Mouse (Mus musculus): ENCODE measurements around the gene C5ar1. TPM values are rescaled to one million over a fixed set of nuclear protein-coding genes. Genes with fewer than 3 reads are reported as not detected.

C5ar1 gene
- polyA plus RNA-seq, 1 experiment, result not detected

DNA sequence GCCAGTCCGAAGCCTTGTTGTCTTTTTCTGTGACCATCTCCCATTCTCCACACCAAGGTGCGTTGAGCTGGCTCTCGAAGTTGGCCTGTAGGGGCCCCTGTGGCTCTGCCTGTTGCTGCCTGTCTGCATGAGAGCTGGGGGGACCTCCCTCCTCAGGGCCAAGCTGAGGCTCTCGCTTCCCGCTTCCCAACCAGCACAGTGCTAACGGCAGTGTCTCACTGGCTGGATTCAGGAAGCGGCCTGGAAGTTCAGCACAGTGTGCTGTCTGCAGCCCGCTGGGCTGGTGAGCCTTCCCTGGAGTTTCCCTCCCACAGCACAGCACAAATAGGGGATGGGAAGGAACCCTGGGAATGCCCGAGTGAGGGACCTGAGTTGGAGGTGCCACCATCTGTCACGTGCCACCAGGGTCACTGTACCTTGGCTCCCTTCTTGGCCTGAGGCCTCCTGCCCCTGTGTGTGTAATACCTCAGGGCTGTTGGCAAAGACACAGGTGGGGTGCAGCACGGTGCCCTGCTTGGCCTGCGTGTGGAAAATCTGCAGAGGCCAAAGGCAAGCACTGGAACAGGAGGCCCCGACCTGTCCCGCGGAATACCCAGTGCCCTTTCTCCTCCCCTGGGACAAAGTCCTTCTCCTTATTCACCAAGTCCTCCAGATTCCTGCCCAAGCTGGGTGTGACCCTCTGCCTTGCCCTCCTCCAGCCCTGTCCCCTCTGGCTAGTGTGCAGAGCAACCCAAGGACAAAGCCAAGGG is 56.4 kb downstream of the C5ar1 start:
- H3K9ac ChIP-seq (ENCODE audit: low read depth, poor library complexity, severe bottlenecking), result no peak overlapping the region
- H3K4me3 ChIP-seq (ENCODE audit: low read depth, low read length), result no peak overlapping the region
- H3K27me3 ChIP-seq (ENCODE audit: control insufficient read depth, insufficient read depth, low read length, poor library complexity, severe bottlenecking), result no peaks in the 10 kb centered on the region
- H3K27ac ChIP-seq (ENCODE audit: insufficient read depth, low read length), result no peak overlapping the region
- no peaks in the 10 kb centered on the region for H3K4me1 ChIP-seq (ENCODE audit: control insufficient read depth, insufficient read depth, low read length)
- H3K9me3 ChIP-seq (replicated peaks; ENCODE audit: control insufficient read depth, insufficient read depth, low read length, poor library complexity, severe bottlenecking), result no peaks in the 10 kb centered on the region
- H3K36me3 ChIP-seq (ENCODE audit: control insufficient read depth, insufficient read depth, low read length, poor library complexity, severe bottlenecking), result no peaks in the 10 kb centered on the region
- TF ChIP-seq CTCF (IDR thresholded peaks at IDR 0.05; ENCODE audit: low read depth, low read length), result no peak
- no peak for TF ChIP-seq EP300 (IDR thresholded peaks at IDR 0.05; ENCODE audit: insufficient read depth, low read depth, low read length)
- no peak for TF ChIP-seq POLR2A (IDR thresholded peaks at IDR 0.05; ENCODE audit: insufficient read depth, low read length)

DNA sequence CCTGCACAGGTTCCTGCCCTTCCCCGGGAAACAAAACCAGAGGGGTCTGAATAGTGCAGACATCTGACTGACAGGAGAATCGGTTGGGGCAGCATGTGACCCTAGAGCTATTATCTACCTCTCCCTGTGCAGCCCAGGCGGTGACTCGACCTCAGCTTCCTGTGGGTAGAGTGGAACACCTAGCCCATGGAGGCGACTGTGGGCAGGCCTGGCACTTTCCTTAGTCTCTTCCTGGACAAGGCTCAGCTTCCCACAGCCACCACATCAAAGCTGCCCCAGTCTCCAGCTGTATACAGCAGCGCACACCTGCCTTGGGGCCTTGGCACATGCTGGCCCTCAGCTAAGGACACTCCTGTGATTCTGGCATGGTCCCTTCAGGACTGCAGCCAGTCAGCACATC is 58.2 kb downstream of the C5ar1 start:
- Histone ChIP-seq H3K27me3 (ENCODE audit: control insufficient read depth, insufficient read depth, low read length, poor library complexity, severe bottlenecking) (no peaks in the 10 kb centered on the region), H3K9me3 (replicated peaks; ENCODE audit: control insufficient read depth, insufficient read depth, low read length, poor library complexity, severe bottlenecking) (no peaks in the 10 kb centered on the region), H3K9ac (ENCODE audit: low read depth, poor library complexity, severe bottlenecking) (no peak overlapping the region), H3K27ac (ENCODE audit: insufficient read depth, low read length) (no peak overlapping the region), H3K4me1 (ENCODE audit: control insufficient read depth, insufficient read depth, low read length) (no peaks in the 10 kb centered on the region), H3K36me3 (ENCODE audit: control insufficient read depth, insufficient read depth, low read length, poor library complexity, severe bottlenecking) (no peaks in the 10 kb centered on the region), H3K4me3 (ENCODE audit: low read depth, low read length) (no peak overlapping the region)
- no peak for TF ChIP-seq EP300 (IDR thresholded peaks at IDR 0.05; ENCODE audit: insufficient read depth, low read depth, low read length)
- no peak for TF ChIP-seq POLR2A (IDR thresholded peaks at IDR 0.05; ENCODE audit: insufficient read depth, low read length)
- no peak for TF ChIP-seq CTCF (IDR thresholded peaks at IDR 0.05; ENCODE audit: low read depth, low read length)

DNA sequence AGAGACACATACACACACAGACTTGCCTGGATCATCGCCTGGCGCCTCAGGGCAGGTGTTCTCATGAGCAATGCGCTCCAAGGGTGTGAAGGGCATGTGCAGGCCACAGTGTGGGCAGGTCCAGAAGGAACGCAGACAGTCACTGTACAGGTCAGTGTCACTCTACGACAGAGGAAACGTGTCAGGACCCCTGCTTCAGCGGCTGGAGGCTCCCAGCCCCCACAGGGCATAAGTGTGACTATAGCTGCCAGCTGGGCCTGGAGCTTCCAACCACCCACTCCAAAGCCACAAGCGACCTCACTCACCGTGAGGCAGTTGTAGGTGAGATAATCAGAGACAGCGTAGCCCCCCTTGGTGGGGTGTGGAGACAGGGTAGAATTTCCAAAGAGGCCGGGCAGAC is 60.8 kb downstream of the C5ar1 start:
- TF ChIP-seq POLR2A (IDR thresholded peaks at IDR 0.05; ENCODE audit: insufficient read depth, low read length), result no peak
- TF ChIP-seq CTCF (IDR thresholded peaks at IDR 0.05; ENCODE audit: low read depth, low read length), result no peak
- TF ChIP-seq EP300 (IDR thresholded peaks at IDR 0.05; ENCODE audit: insufficient read depth, low read depth, low read length), result no peak

DNA sequence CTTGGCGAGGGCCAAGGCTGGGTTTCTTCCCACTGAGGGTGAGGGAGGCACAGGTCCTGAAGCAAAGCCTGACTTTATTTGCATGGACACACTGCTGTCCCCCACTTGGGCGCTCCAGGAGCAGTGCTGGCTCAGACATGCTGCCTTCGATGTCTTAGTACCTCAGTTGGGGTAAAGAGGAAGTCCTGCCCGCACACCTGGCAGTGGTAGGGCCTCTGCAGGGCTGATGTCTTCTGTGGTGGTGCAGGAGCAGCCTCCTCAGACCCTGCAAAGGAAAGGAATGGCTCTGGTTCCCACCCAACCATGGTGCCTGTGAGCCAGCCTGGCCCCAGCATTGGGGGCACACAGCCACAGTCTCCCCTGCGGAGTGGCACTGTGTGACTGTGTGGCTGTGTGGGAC is 62.2 kb downstream of the C5ar1 start:
- no peak overlapping the region for H3K27ac ChIP-seq (ENCODE audit: insufficient read depth, low read length)
- TF ChIP-seq CTCF (IDR thresholded peaks at IDR 0.05; ENCODE audit: low read depth, low read length) (no peak), POLR2A (IDR thresholded peaks at IDR 0.05; ENCODE audit: insufficient read depth, low read length) (no peak), EP300 (IDR thresholded peaks at IDR 0.05; ENCODE audit: insufficient read depth, low read depth, low read length) (no peak)
- H3K9ac ChIP-seq (ENCODE audit: low read depth, poor library complexity, severe bottlenecking), result no peak overlapping the region
- no peaks in the 10 kb centered on the region for H3K4me1 ChIP-seq (ENCODE audit: control insufficient read depth, insufficient read depth, low read length)
- H3K36me3 ChIP-seq (ENCODE audit: control insufficient read depth, insufficient read depth, low read length, poor library complexity, severe bottlenecking), result no peaks in the 10 kb centered on the region
- H3K4me3 ChIP-seq (ENCODE audit: low read depth, low read length), result no peak overlapping the region
- H3K9me3 ChIP-seq (replicated peaks; ENCODE audit: control insufficient read depth, insufficient read depth, low read length, poor library complexity, severe bottlenecking), result no peaks in the 10 kb centered on the region
- no peaks in the 10 kb centered on the region for H3K27me3 ChIP-seq (ENCODE audit: control insufficient read depth, insufficient read depth, low read length, poor library complexity, severe bottlenecking)

More for the DNA sequence above, 60.8 kb downstream of the C5ar1 start:
- Histone ChIP-seq H3K27me3 (ENCODE audit: control insufficient read depth, insufficient read depth, low read length, poor library complexity, severe bottlenecking) (no peaks in the 10 kb centered on the region), H3K4me1 (ENCODE audit: control insufficient read depth, insufficient read depth, low read length) (no peaks in the 10 kb centered on the region), H3K9me3 (replicated peaks; ENCODE audit: control insufficient read depth, insufficient read depth, low read length, poor library complexity, severe bottlenecking) (no peaks in the 10 kb centered on the region), H3K4me3 (ENCODE audit: low read depth, low read length) (no peak overlapping the region), H3K27ac (ENCODE audit: insufficient read depth, low read length) (no peak overlapping the region), H3K9ac (ENCODE audit: low read depth, poor library complexity, severe bottlenecking) (no peak overlapping the region), H3K36me3 (ENCODE audit: control insufficient read depth, insufficient read depth, low read length, poor library complexity, severe bottlenecking) (no peaks in the 10 kb centered on the region)

Other genes with a start within 250 kb of the C5ar1 start
- gene Bicra, start 211.6 kb downstream of the C5ar1 start, polyA plus RNA-seq (2011; ENCODE audit: insufficient read depth, insufficient read length, low read depth, missing spikeins), result 10.2 and 21.9 TPM in 2 replicates
- not detected in 2 replicates for gene Zfp541, start 197.7 kb downstream of the C5ar1 start, polyA plus RNA-seq (2011; ENCODE audit: insufficient read depth, insufficient read length, low read depth, missing spikeins)
- gene Napa, start 161.1 kb downstream of the C5ar1 start, polyA plus RNA-seq (2011; ENCODE audit: insufficient read depth, insufficient read length, low read depth, missing spikeins), result 105 and 107 TPM in 2 replicates
- 8.5 and 8.7 TPM in 2 replicates for gene Kptn, start 139.6 kb downstream of the C5ar1 start, polyA plus RNA-seq (2011; ENCODE audit: insufficient read depth, insufficient read length, low read depth, missing spikeins)
- gene Slc8a2, start 129.7 kb downstream of the C5ar1 start, polyA plus RNA-seq (2011; ENCODE audit: insufficient read depth, insufficient read length, low read depth, missing spikeins), result 4.1 and 4.5 TPM in 2 replicates
- 4.5 and 5.2 TPM in 2 replicates for gene Meis3, start 84.5 kb downstream of the C5ar1 start, polyA plus RNA-seq (2011; ENCODE audit: insufficient read depth, insufficient read length, low read depth, missing spikeins)
- gene Dhx34, start 37.5 kb downstream of the C5ar1 start, polyA plus RNA-seq (2011; ENCODE audit: insufficient read depth, insufficient read length, low read depth, missing spikeins), result 9.7 and 11.6 TPM in 2 replicates
- not detected in 2 replicates for gene C5ar2, start 15.4 kb downstream of the C5ar1 start, polyA plus RNA-seq (2011; ENCODE audit: insufficient read depth, insufficient read length, low read depth, missing spikeins)
- 3.3 and 4.6 TPM in 2 replicates for gene Inafm1, start 14.1 kb upstream of the C5ar1 start, polyA plus RNA-seq (2011; ENCODE audit: insufficient read depth, insufficient read length, low read depth, missing spikeins)
- gene Ccdc9, start 27.3 kb upstream of the C5ar1 start, polyA plus RNA-seq (2011; ENCODE audit: insufficient read depth, insufficient read length, low read depth, missing spikeins), result 86.6 and 104 TPM in 2 replicates
- 38.5 and 38.7 TPM in 2 replicates for gene Bbc3, start 48.9 kb upstream of the C5ar1 start, polyA plus RNA-seq (2011; ENCODE audit: insufficient read depth, insufficient read length, low read depth, missing spikeins)
- gene Sae1, start 128.3 kb upstream of the C5ar1 start, polyA plus RNA-seq (2011; ENCODE audit: insufficient read depth, insufficient read length, low read depth, missing spikeins), result 256 and 263 TPM in 2 replicates
- gene Zc3h4, start 141.4 kb upstream of the C5ar1 start, polyA plus RNA-seq (2011; ENCODE audit: insufficient read depth, insufficient read length, low read depth, missing spikeins), result 48.3 and 51.2 TPM in 2 replicates
- gene Tmem160, start 193.2 kb upstream of the C5ar1 start, polyA plus RNA-seq (2011; ENCODE audit: insufficient read depth, insufficient read length, low read depth, missing spikeins), result 24.3 and 25.4 TPM in 2 replicates
- 0.27 and 0.70 TPM in 2 replicates for gene Npas1, start 218.2 kb upstream of the C5ar1 start, polyA plus RNA-seq (2011; ENCODE audit: insufficient read depth, insufficient read length, low read depth, missing spikeins)

All from ES-Bruce4 (cell line).